Mouse (Mus musculus) midbrain, embryonic 11.5 days (tissue): ENCODE data around the gene Tex26. TPM values are rescaled to one million over a fixed set of nuclear protein-coding genes. Genes with fewer than 3 reads are reported as not detected.

Source experiments
- ATAC-seq: fragments of 200-750 bp; cut with Nextera tagmentation; 2 replicates; pipeline ENCODE4 v1.8.0; 2017; ENCODE audit warnings: moderate TSS enrichment, moderate library complexity; ENCODE audit not compliant: low FRiP score
- DNase-seq: peaks from one replicate; pipeline ENCODE4 v3.0.0; 2015; ENCODE audit warnings: low spot score; ENCODE audit errors: missing footprints
- H3K27ac ChIP-seq: fragments of 300-500 bp; sonication (generic); 2 replicates; pipeline ENCODE4 v1.5.1; 2014; ENCODE audit warnings: low read depth, low read length
- H3K27me3 ChIP-seq: fragments of 300-500 bp; sonication (generic); 2 replicates; pipeline ENCODE4 v1.6.1; 2014; ENCODE audit warnings: mild to moderate bottlenecking, low read length, moderate library complexity, mixed read lengths; ENCODE audit not compliant: control insufficient read depth, insufficient read depth
- H3K36me3 ChIP-seq: fragments of 300-500 bp; sonication (generic); 2 replicates; pipeline ENCODE4 v1.6.1; 2014; ENCODE audit warnings: mild to moderate bottlenecking, low read length, moderate library complexity, mixed read lengths; ENCODE audit not compliant: control insufficient read depth, insufficient read depth
- H3K4me1 ChIP-seq: fragments of 300-500 bp; sonication (generic); 2 replicates; pipeline ENCODE4 v1.6.1; 2014; ENCODE audit warnings: low read length; ENCODE audit not compliant: control insufficient read depth, insufficient read depth
- H3K4me2 ChIP-seq: fragments of 300-500 bp; sonication (generic); 2 replicates; pipeline ENCODE4 v1.6.1; 2014; ENCODE audit warnings: mild to moderate bottlenecking, moderate library complexity
- H3K4me3 ChIP-seq: fragments of 300-500 bp; sonication (generic); 2 replicates; pipeline ENCODE4 v1.5.1; 2014; ENCODE audit warnings: low read depth, low read length
- H3K9ac ChIP-seq: fragments of 300-500 bp; sonication (generic); 2 replicates; pipeline ENCODE4 v1.6.1; 2014; ENCODE audit warnings: low read length
- H3K9me3 ChIP-seq: fragments of 300-500 bp; sonication (generic); 2 replicates; pipeline ENCODE4 v1.6.1; 2016; ENCODE audit warnings: low read length; ENCODE audit not compliant: control insufficient read depth
- WGBS: fragments of 180-500 bp; shearing (Covaris S2); extraction: QIAGEN DNeasy Blood & Tissue Kit; methylation state at CpG from one replicate; pipeline ENCODE4 v1.1.7; 2014; 5-methylcytosine and 5-hydroxymethylcytosine counted together
- polyA plus RNA-seq: library from polyadenylated mRNA; unstranded; fragments of >200 nt; fragmentation: Nextera tagmentation; extraction: Ambion mirVana; gene quantifications from 2 replicates; pipeline ENCODE4 v1.2.1, GENCODE M21; 2014

The Tex26 gene
- polyA plus RNA-seq, 1 experiment from 2014 or later, result 1.2 TPM

- Histone ChIP-seq H3K27ac (no peak overlapping the region), H3K36me3 (no peaks in the 10 kb centered on the region), H3K4me1 (peaks cover 2% of the 10 kb centered on the region; the same call in 1 of the 2 replicates), H3K27me3 (no peaks in the 10 kb centered on the region), H3K4me2 (no peak overlapping the region), H3K9me3 (no peaks in the 10 kb centered on the region), H3K4me3 (no peak overlapping the region), H3K9ac (no peak overlapping the region)
- no peak for DNase-seq
- no peak for ATAC-seq
- 81% methylated on average over 3 of the region's 3 CpGs for WGBS
Observed at GRCm38 (mm10) chr5:149462071-149462470, 22.6 kb downstream of the Tex26 start.

DNA sequence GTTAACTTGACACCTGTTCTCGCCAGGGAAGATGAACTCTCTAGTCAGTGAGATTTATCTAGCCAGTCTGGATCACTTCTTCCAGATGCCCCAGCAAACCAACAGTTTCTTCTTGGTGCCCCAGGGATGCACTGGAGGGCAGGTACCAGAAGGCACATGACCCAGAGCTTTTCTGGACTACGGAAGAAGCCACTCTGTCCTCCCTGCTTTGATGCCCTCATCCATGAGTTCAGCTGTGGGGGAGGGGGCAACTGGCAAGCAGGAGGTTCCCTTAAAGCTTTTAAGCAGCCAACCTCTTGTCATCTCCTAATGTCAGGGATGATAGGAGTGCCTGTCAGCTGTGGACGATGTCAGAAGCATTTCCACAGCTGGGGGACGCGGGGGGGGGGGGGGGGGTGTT lies 25.8 kb downstream of the Tex26 start:
- DNase-seq, result no peak
- H3K36me3 ChIP-seq, result no peaks in the 10 kb centered on the region
- no peak overlapping the region for H3K9ac ChIP-seq
- H3K9me3 ChIP-seq, result no peaks in the 10 kb centered on the region
- ATAC-seq, result no peak
- H3K4me1 ChIP-seq, result no peaks in the 10 kb centered on the region
- no peak overlapping the region for H3K4me2 ChIP-seq
- no peaks in the 10 kb centered on the region for H3K27me3 ChIP-seq
- 34% methylated on average over 4 of the region's 5 CpGs for WGBS
- H3K4me3 ChIP-seq, result no peak overlapping the region
- H3K27ac ChIP-seq, result no peak overlapping the region

DNA sequence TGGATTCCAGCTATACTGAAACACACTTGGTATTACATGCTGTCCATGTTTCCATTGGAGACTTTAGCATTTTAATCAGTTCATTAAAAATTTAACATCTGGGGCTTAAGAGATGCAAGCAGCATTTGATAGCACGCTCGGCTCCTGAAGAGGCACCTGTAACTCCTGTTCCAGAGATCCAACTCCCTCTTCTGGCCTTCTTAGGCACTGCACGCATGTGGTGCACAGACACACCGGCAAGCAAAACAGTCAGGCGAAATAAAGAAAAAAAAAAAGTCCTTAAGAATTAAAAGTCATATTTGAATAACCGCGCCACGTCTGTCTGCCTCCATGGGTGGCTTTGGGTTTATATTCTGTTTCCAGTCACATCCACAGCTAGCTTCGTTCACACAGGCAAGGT lies 34.7 kb downstream of the Tex26 start:
- Histone ChIP-seq H3K4me2 (no peak overlapping the region), H3K9ac (no peak overlapping the region), H3K27me3 (no peaks in the 10 kb centered on the region), H3K4me3 (no peak overlapping the region), H3K4me1 (no peaks in the 10 kb centered on the region), H3K27ac (no peak overlapping the region), H3K36me3 (no peaks in the 10 kb centered on the region), H3K9me3 (no peaks in the 10 kb centered on the region; the same call in 1 of the 2 replicates)
- ATAC-seq (no peak), DNase-seq (no peak)
- 96% methylated on average over 9 of the region's 9 CpGs for WGBS

- Histone ChIP-seq H3K4me3 (no peak overlapping the region), H3K9ac (no peak overlapping the region), H3K27me3 (no peaks in the 10 kb centered on the region), H3K4me1 (no peaks in the 10 kb centered on the region), H3K36me3 (no peaks in the 10 kb centered on the region), H3K9me3 (no peaks in the 10 kb centered on the region; the same call in 1 of the 2 replicates), H3K27ac (no peak overlapping the region), H3K4me2 (no peak overlapping the region)
- WGBS, result 94% methylated on average over 16 of the region's 16 CpGs
- no peak for ATAC-seq
- no peak for DNase-seq
Observed at GRCm38 (mm10) chr5:149474701-149475468, 35.4 kb downstream of the Tex26 start.

DNA sequence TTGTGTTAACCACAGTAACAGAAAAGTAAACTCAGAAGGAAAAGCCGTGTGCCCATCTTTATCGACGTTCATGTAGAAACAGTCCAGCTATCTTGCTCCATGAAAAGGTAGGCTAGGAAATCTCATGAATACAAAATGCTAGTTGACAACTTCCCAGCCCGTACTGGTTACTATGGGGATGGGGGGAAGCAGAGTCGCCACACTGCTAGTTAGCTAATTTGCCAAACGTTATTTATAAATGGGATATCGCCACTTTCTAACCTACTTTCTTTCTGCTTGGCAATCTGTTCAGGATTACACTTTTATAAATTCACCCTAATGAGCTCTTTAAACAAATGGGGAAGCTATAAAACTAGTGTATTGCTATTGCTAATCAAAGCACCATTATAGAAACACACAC lies 42.5 kb downstream of the Tex26 start:
- H3K27ac ChIP-seq, result no peak overlapping the region
- H3K4me3 ChIP-seq, result no peak overlapping the region
- no peaks in the 10 kb centered on the region for H3K36me3 ChIP-seq
- H3K9me3 ChIP-seq, result no peaks in the 10 kb centered on the region
- no peaks in the 10 kb centered on the region for H3K4me1 ChIP-seq
- 92% methylated on average over 7 of the region's 7 CpGs for WGBS
- no peak overlapping the region for H3K4me2 ChIP-seq
- DNase-seq, result no peak
- H3K27me3 ChIP-seq, result peaks cover 1% of the 10 kb centered on the region; the same call in 1 of the 2 replicates
- no peak overlapping the region for H3K9ac ChIP-seq
- no peak for ATAC-seq

DNA sequence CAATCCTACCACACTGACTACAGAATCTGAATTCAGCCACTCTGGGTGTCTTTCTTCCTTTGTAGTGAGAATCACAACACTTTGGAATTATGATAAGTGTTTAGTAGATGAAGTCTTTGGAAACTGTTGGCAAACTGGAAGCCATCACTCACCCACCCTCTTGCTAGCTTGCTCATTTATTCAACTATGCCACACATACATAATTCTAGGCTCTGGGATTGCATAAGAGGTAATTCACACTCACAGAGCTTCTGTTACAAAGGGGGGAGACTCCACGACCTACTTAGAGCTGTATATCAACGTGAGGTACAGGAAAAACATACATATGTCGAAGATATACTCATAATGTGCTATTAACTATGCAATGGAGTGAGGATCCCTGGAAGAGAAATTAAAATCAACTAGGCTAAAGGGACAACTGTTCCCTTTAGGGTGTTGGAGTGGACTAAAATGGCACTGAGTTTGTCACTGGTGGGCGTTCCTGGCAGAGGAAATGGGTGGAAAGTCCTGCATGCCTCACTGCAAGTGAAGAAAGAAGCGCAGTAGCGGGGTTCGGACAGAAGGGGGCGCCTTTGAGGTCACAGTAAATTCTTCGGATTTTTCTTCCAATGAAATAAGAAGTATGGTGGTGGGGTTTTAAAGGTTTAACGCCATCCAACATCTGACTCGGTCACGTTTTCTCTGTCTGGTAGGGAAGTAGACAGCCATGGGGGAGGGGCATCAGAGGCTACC lies 44.0 kb downstream of the Tex26 start:
- peaks cover 2% of the 10 kb centered on the region; the same call in 1 of the 2 replicates for H3K27me3 ChIP-seq
- H3K9me3 ChIP-seq, result no peaks in the 10 kb centered on the region
- no peak overlapping the region for H3K4me2 ChIP-seq
- H3K9ac ChIP-seq, result no peak overlapping the region
- H3K4me1 ChIP-seq, result peaks cover 6% of the 10 kb centered on the region
- no peak for DNase-seq
- 66% methylated on average over 12 of the region's 12 CpGs for WGBS
- no peak for ATAC-seq
- H3K4me3 ChIP-seq, result no peak overlapping the region
- H3K36me3 ChIP-seq, result no peaks in the 10 kb centered on the region
- no peak overlapping the region for H3K27ac ChIP-seq

GRCm38 (mm10) chr5:149484270-149484669 lies 44.8 kb downstream of the Tex26 start:
- 82% methylated on average over 12 of the region's 12 CpGs for WGBS

DNA sequence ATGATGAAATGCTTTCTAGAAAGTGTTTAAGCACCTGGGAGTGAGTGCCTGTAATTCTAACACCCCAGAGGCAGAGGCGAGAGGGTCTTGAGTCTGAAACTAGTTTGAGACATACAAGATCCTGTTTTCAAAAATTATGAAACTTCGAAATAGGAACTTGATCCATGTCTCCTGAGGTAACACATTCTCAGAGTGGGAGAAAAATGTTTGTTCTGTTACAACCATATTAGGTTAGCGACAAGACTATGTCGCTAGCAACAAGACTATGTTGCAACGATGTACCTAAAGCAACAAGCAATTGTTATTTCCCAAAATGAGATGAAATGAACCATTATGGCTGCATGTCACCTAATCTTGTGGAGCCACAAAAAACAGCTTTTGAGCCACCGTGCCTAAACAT lies 46.0 kb downstream of the Tex26 start:
- Histone ChIP-seq H3K4me3 (no peak overlapping the region), H3K27me3 (peaks cover 2% of the 10 kb centered on the region; the same call in 1 of the 2 replicates), H3K9ac (no peak overlapping the region), H3K4me1 (peaks cover 22% of the 10 kb centered on the region), H3K27ac (no peak overlapping the region), H3K36me3 (no peaks in the 10 kb centered on the region), H3K9me3 (no peaks in the 10 kb centered on the region), H3K4me2 (no peak overlapping the region)
- ATAC-seq (no peak), DNase-seq (no peak)
- WGBS, result 95% methylated on average over 6 of the region's 6 CpGs

More at GRCm38 (mm10) chr5:149484270-149484669, 44.8 kb downstream of the Tex26 start:
- Histone ChIP-seq H3K4me1 (peaks cover 12% of the 10 kb centered on the region), H3K36me3 (no peaks in the 10 kb centered on the region), H3K27me3 (peaks cover 2% of the 10 kb centered on the region; the same call in 1 of the 2 replicates), H3K4me2 (no peak overlapping the region), H3K9me3 (no peaks in the 10 kb centered on the region), H3K9ac (no peak overlapping the region), H3K4me3 (no peak overlapping the region), H3K27ac (no peak overlapping the region)
- ATAC-seq (no peak), DNase-seq (no peak)
